Mouse (Mus musculus): ENCODE measurements around the gene Plekho2.
A peak's percentile ranks its signal among the peaks of the same experiment; 100 is the strongest.

Plekho2 gene

GRCm38 (mm10) chr9:65583045-65583444, 3.2 kb upstream of the Plekho2 start:
- peak; percentile 63 for DNase-seq

GRCm38 (mm10) chr9:65580401-65581256, 789 bp upstream of the Plekho2 start:
- DNase-seq: peak; percentile 97

- DNase-seq: peak; percentile 72
These were observed 1.0 kb downstream of the Plekho2 start for GRCm38 (mm10) chr9:65578801-65579249.

GRCm38 (mm10) chr9:65577511-65578196, 2.2 kb downstream of the Plekho2 start:
- no peak for DNase-seq

- no peak for DNase-seq
These were observed 2.9 kb downstream of the Plekho2 start for GRCm38 (mm10) chr9:65576861-65577510.

- peak; percentile 61 for DNase-seq
These were observed 4.2 kb downstream of the Plekho2 start for GRCm38 (mm10) chr9:65575393-65576196.

- DNase-seq: no peak
These were observed 5.1 kb downstream of the Plekho2 start for GRCm38 (mm10) chr9:65574513-65575392.

GRCm38 (mm10) chr9:65572837-65573236, 7.0 kb downstream of the Plekho2 start:
- DNase-seq: no peak

- peak; percentile 80 for DNase-seq
These were observed 10.3 kb downstream of the Plekho2 start for GRCm38 (mm10) chr9:65569491-65569971.

GRCm38 (mm10) chr9:65568787-65569186, 11.1 kb downstream of the Plekho2 start:
- DNase-seq: peak; percentile 49

- no peak for DNase-seq
These were observed 15.1 kb downstream of the Plekho2 start for GRCm38 (mm10) chr9:65564698-65565097.

GRCm38 (mm10) chr9:65563073-65563472, 16.8 kb downstream of the Plekho2 start:
- DNase-seq: no peak

GRCm38 (mm10) chr9:65562081-65562506, 17.7 kb downstream of the Plekho2 start:
- peak; percentile 76 for DNase-seq

- peak; percentile 85 for DNase-seq
These were observed 18.8 kb downstream of the Plekho2 start for GRCm38 (mm10) chr9:65561016-65561415.

GRCm38 (mm10) chr9:65558806-65559205, 21.0 kb downstream of the Plekho2 start:
- DNase-seq: no peak

- no peak for DNase-seq
These were observed 22.9 kb downstream of the Plekho2 start for GRCm38 (mm10) chr9:65556979-65557378.

GRCm38 (mm10) chr9:65556349-65556748, 23.5 kb downstream of the Plekho2 start:
- no peak for DNase-seq

- DNase-seq: no peak
These were observed 24.2 kb downstream of the Plekho2 start for GRCm38 (mm10) chr9:65555621-65556020.

GRCm38 (mm10) chr9:65555001-65555405, 24.8 kb downstream of the Plekho2 start:
- peak; percentile 53 for DNase-seq

GRCm38 (mm10) chr9:65552711-65553110, 27.1 kb downstream of the Plekho2 start:
- DNase-seq: no peak

GRCm38 (mm10) chr9:65552141-65552540, 27.7 kb downstream of the Plekho2 start:
- DNase-seq: peak; percentile 44
